Mouse (Mus musculus): Measurements from ENCODE around the gene Olfr497.

GRCm38 (mm10) chr7:108465026-108465425 is 44.8 kb downstream of the Olfr497 start, which contains the start of gene Olfr498:
- no peak for TF ChIP-seq CTCF (IDR thresholded peaks at IDR 0.05)
- no peak for TF ChIP-seq EP300 (IDR thresholded peaks at IDR 0.05)

All from lung, postnatal 0 days (tissue).